Mouse (Mus musculus): ENCODE measurements around the gene Cd109. TPM values are rescaled to one million over a fixed set of nuclear protein-coding genes. Genes with fewer than 3 reads are reported as not detected.

The Cd109 gene
- total and polyA plus RNA-seq, 3 experiments = 0.13 to 0.73 (median 0.52) TPM

GRCm38 (mm10) chr9:78731931-78732330 is 116.6 kb downstream of the Cd109 start:
- H3K4me2 ChIP-seq (ENCODE audit: insufficient read depth, low read depth, poor library complexity, severe bottlenecking) = no peak overlapping the region
- no peaks in the 10 kb centered on the region for H3K4me1 ChIP-seq (ENCODE audit: control insufficient read depth in 1 of 2, insufficient read depth in 2 of 2)
- TF ChIP-seq ZC3H11A (IDR thresholded peaks at IDR 0.05; ENCODE audit: low read depth, low read length) (no peak), MXI1 (IDR thresholded peaks at IDR 0.05; ENCODE audit: low read depth, low read length) (no peak), ELF1 (IDR thresholded peaks at IDR 0.05; ENCODE audit: low read depth, low read length) (no peak), UBTF (IDR thresholded peaks at IDR 0.05; ENCODE audit: low read depth, low read length) (no peak), NRF1 (IDR thresholded peaks at IDR 0.05; ENCODE audit: low read depth, low read length) (no peak), ZKSCAN1 (IDR thresholded peaks at IDR 0.05; ENCODE audit: borderline replicate concordance, low read depth, low read length) (no peak), POLR2AphosphoS2 (IDR thresholded peaks at IDR 0.05; ENCODE audit: low read depth, low read length) (no peak), MYC (IDR thresholded peaks at IDR 0.05; ENCODE audit: low read depth, low read length) (no peak), PAX5 (IDR thresholded peaks at IDR 0.05; ENCODE audit: low read length) (no peak), ZMIZ1 (IDR thresholded peaks at IDR 0.05; ENCODE audit: low read depth, low read length) (no peak), JUND (conservative IDR thresholded peaks at IDR 0.05; ENCODE audit: low read depth, low read length) (no peak), NELFE (IDR thresholded peaks at IDR 0.05; ENCODE audit: low read depth, low read length) (no peak), RCOR1 (conservative IDR thresholded peaks at IDR 0.05; ENCODE audit: low read depth, low read length) (no peak), JUN (IDR thresholded peaks at IDR 0.05; ENCODE audit: insufficient read depth, low read depth, low read length) (no peak), USF1 (IDR thresholded peaks at IDR 0.05; ENCODE audit: low read depth, low read length) (no peak), BHLHE40 (IDR thresholded peaks at IDR 0.05; ENCODE audit: low read depth, low read length) (no peak), IRF4 (IDR thresholded peaks at IDR 0.05; ENCODE audit: low read depth, low read length) (no peak), MEF2A (IDR thresholded peaks at IDR 0.05; ENCODE audit: borderline replicate concordance, low read depth, low read length) (no peak)
- in situ Hi-C loops (cut with MboI; ENCODE audit: low pct_ligation_motif_present, low pct_unique_long_range_greater_than_20kb, low sequenced_read_pairs) (no loop called here), dilution Hi-C loops (cut with MboI; ENCODE audit: extremely low pct_ligation_motif_present, extremely low pct_unique_long_range_greater_than_20kb, low sequenced_read_pairs) (no loop called here)
- no peak overlapping the region for H3K9ac ChIP-seq (ENCODE audit: insufficient read depth, low read depth)
- no peaks in the 10 kb centered on the region for H3K36me3 ChIP-seq (replicated peaks in 1 of 2; ENCODE audit: control insufficient read depth in 1 of 2, insufficient read depth in 1 of 2, low read length in 1 of 2)
- no peaks in the 10 kb centered on the region for H3K79me2 ChIP-seq (replicated peaks; ENCODE audit: control insufficient read depth, extremely low read depth, insufficient read depth, poor library complexity, severe bottlenecking)
- H3K27me3 ChIP-seq (replicated peaks) = no peaks in the 10 kb centered on the region
- peaks cover 6% of the 10 kb centered on the region for H3K9me3 ChIP-seq (replicated peaks; ENCODE audit: low read length)
- H3K27ac ChIP-seq (ENCODE audit: insufficient read depth, low read depth) = no peak overlapping the region
- no peak overlapping the region for H3K4me3 ChIP-seq (replicated peaks in 1 of 3; ENCODE audit: low read depth in 2 of 3, low read length in 2 of 3, poor library complexity in 1 of 3)
- no peak for DNase-seq (ENCODE audit: extremely low read depth)

GRCm38 (mm10) chr9:78735519-78735918 is 120.2 kb downstream of the Cd109 start:
- no peak for TF ChIP-seq MAZ (IDR thresholded peaks at IDR 0.05; ENCODE audit: low read depth, low read length)
- no peak for TF ChIP-seq ZMIZ1 (IDR thresholded peaks at IDR 0.05; ENCODE audit: low read depth, low read length)
- no peak for TF ChIP-seq PAX5 (IDR thresholded peaks at IDR 0.05; ENCODE audit: low read length)
- no peak for TF ChIP-seq ZC3H11A (IDR thresholded peaks at IDR 0.05; ENCODE audit: low read depth, low read length)
- TF ChIP-seq NRF1 (IDR thresholded peaks at IDR 0.05; ENCODE audit: low read depth, low read length) = no peak
- TF ChIP-seq KAT2A (IDR thresholded peaks at IDR 0.05; ENCODE audit: insufficient replicate concordance, low read length) = no peak
- no peak for TF ChIP-seq JUN (IDR thresholded peaks at IDR 0.05; ENCODE audit: insufficient read depth, low read depth, low read length)
- H3K9ac ChIP-seq (ENCODE audit: insufficient read depth, low read depth) = no peak overlapping the region
- no peak overlapping the region for H3K4me2 ChIP-seq (ENCODE audit: insufficient read depth, low read depth, poor library complexity, severe bottlenecking)
- no peaks in the 10 kb centered on the region for H3K27me3 ChIP-seq (replicated peaks)
- dilution Hi-C loops (cut with MboI; ENCODE audit: extremely low pct_ligation_motif_present, extremely low pct_unique_long_range_greater_than_20kb, low sequenced_read_pairs) = no loop called here
- no peaks in the 10 kb centered on the region for H3K4me1 ChIP-seq (ENCODE audit: control insufficient read depth in 1 of 2, insufficient read depth in 2 of 2)
- no peak overlapping the region for H3K4me3 ChIP-seq (replicated peaks in 1 of 3; ENCODE audit: low read depth in 2 of 3, low read length in 2 of 3, poor library complexity in 1 of 3)
- no peak overlapping the region for H3K27ac ChIP-seq (ENCODE audit: insufficient read depth, low read depth)
- H3K36me3 ChIP-seq (replicated peaks in 1 of 2; ENCODE audit: control insufficient read depth in 1 of 2, insufficient read depth in 1 of 2, low read length in 1 of 2) = no peaks in the 10 kb centered on the region
- no peaks in the 10 kb centered on the region for H3K79me2 ChIP-seq (replicated peaks; ENCODE audit: control insufficient read depth, extremely low read depth, insufficient read depth, poor library complexity, severe bottlenecking)
- DNase-seq (ENCODE audit: extremely low read depth) = no peak
- in situ Hi-C loops (cut with MboI; ENCODE audit: low pct_ligation_motif_present, low pct_unique_long_range_greater_than_20kb, low sequenced_read_pairs) = no loop called here
- H3K9me3 ChIP-seq (replicated peaks; ENCODE audit: low read length) = peaks cover 6% of the 10 kb centered on the region

Measured in CH12.LX (cell line).